Mouse (Mus musculus) R1 (cell line): ENCODE data around the gene B3galt4.
"Not testable (repeated sequence)": the region's sequence is repeated elsewhere in the genome, so short reads cannot be mapped to it uniquely, and the experiment has no call there.

Experiments used
- DNase-seq: peaks from one replicate; pipeline ENCODE4 v3.0.0-alpha.2; 2018; ENCODE audit warnings: low read depth, low spot score

Gene B3galt4

GRCm38 (mm10) chr17:33968489-33968888, 17.2 kb upstream of the B3galt4 start:
- peak; percentile 86 for DNase-seq

DNA sequence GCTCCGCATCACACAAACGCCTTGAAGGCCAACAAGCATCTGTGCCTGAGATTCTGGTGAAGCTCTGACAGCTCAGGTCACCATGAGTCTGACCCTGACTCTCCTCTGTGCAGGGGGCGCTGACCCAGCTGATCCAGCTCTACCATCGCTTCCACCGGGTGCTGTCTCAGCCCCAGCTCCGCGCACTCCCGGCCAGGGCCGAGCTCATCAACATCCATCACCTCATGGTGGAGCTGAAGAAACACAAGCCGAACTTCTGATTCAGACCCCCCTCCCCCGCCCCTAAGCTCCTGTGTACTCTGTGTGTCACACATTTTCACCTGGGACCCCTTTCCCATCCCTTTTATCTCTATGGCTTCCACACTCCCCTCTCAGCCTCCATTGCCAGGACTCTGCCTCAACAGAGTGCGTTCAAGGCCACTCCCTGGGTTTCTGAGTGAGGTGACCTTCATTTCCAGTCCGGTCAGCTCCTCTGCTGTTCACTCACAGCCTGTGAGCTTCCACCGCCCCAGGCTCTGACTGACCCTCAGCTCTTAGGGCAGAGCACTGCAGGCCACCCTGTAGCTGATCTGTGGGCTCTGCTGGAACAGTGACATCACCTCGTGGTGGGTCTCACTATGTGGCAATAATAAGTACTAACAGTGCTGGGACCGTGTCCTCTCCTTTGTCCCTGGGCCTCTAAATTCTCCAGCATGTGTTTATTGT, 14.7 kb upstream of the B3galt4 start:
- no peak for DNase-seq

- no peak for DNase-seq
Measured at GRCm38 (mm10) chr17:33965082-33965845, 14.0 kb upstream of the B3galt4 start.

GRCm38 (mm10) chr17:33962876-33963275, 11.6 kb upstream of the B3galt4 start:
- DNase-seq, result no peak

GRCm38 (mm10) chr17:33959948-33960347, 8.7 kb upstream of the B3galt4 start:
- DNase-seq, result no peak

- DNase-seq, result no peak
Measured at GRCm38 (mm10) chr17:33959135-33959534, 7.8 kb upstream of the B3galt4 start.

DNA sequence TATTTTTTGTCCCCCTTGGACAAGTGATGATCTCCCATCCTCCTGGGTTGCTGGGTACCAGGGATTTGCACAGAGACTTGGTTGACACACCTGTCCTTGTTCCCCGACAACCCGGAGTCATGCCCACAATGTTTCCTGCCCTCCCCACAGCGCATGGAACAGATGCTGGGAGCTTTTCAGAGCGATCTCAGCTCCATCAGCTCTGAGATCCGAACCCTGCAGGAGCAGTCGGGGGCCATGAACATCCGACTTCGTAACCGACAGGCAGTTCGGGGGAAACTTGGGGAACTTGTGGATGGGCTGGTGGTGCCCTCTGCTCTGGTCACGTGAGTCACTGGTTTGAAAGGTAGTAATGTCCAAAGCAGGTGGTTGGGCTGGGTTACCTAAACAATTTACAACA, 7.2 kb upstream of the B3galt4 start:
- DNase-seq, result no peak

DNA sequence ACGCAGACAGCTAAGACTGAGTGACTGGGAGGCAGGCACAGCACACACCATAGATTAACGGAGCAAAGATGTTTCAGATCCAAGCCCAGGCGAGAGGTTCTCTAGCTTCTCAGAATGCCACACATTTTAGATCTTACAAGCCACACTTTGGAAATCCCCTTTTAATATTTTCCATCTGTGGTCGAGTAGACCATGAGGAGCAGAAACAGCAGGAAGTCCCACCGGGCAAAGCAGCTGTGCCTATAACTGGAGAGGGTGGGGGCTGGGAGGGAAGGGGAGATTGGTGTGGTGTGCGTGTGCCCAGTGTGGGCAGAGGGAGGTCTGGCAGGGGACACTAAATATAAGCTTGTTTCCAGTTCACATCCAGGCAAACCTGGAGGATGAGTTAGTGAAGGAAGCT, 6.2 kb upstream of the B3galt4 start:
- DNase-seq, result no peak

DNA sequence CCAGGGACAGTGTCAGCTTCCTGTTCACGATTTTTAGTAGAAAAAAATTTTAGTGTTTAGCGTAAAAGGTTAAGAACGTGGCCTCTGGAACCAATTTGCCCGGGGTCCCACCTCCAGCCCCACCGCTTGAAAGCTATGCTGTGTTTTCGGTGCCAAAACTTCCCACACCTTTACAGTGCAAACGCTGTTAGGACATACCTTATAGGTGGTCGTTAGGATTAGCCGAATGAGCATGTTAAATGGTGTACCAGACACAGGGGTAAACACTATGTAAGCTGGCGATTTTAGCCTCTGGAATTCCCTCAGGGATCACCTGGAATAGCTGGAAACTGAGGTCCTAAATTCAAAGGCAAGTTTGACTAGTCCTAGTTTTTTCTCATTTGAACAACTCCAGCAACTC, 5.0 kb upstream of the B3galt4 start:
- no peak for DNase-seq

- peak; percentile 99 for DNase-seq
Measured at GRCm38 (mm10) chr17:33955555-33956214, 4.4 kb upstream of the B3galt4 start, which contains the start of the genes Vps52 and Rps18. Vps52 (plus strand) TSS chr17:33955812. Rps18 (minus strand) TSS chr17:33956001.

DNA sequence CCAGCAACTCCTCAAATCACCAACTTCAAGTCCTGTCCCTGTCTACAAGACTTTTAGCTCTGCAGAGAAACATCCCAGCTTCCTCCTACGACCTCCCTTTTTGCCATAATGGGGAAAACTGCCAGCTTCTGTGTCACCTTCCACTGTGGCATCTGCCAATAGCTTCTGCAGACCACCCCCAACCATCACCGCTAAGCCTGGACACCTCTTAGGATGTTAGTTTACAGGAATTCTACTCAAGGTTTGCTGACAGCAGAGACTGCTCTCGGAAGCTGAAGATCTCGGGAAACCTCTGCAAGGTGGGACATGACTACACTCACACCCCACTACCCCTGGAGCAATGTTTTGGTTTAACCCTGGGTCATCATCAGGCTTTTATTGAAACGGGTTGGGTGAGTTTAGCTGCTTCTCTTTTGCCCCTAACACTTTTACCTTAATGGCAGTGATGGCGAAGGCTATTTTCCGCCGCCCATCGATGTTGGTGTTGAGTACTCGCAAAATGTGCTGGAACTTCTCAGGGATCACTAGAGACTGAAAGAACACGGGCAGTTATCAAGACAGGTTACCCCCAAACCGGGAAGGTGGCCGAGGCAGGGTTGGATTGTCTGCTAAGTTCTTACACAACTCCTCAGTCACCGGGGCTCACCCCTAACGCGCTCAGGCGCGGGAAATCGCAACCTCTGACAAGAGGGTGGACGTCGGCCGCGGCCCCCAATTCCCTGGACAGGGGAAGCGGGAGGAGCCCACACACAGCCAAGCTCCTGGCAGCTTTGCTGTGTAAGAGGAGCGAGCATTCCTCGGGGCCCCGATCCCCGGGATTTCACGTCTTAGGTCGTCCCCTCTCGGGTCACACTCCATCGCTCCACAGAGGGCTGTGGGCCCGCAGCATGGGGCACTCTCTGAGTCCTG, 3.6 kb upstream of the B3galt4 start:
- no peak for DNase-seq

DNA sequence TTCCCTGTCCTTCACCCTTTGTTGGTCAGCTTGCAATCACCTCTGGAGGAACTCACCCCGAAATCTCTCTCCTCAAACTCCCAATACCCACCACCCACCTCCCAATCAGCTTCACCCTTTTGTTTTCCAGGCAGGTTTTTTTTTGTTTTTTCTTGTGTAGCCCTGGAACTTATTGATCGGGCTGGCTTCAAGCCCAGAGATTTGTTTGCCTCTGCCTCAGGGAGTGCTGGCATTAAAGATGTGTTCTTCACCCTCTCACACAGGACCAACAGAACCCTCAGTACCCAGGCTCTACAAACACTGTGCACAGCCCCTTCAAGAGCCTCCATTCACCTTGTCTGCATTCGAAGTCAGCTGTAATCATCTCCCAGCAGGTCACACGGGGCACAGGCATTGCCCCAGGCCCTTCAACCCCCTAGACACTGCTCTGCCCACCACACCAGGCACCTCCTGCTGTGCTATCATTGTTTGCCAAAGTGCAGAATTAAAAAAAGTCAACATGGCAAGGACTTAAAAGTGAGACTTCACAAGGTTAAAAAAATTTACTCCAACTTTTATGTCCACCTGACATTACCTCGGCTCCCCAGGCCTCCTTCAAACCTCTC, 2.8 kb upstream of the B3galt4 start:
- no peak for DNase-seq

GRCm38 (mm10) chr17:33953310-33953709, 2.0 kb upstream of the B3galt4 start:
- DNase-seq, result no peak

GRCm38 (mm10) chr17:33952879-33953278, 1.6 kb upstream of the B3galt4 start:
- no peak for DNase-seq

DNA sequence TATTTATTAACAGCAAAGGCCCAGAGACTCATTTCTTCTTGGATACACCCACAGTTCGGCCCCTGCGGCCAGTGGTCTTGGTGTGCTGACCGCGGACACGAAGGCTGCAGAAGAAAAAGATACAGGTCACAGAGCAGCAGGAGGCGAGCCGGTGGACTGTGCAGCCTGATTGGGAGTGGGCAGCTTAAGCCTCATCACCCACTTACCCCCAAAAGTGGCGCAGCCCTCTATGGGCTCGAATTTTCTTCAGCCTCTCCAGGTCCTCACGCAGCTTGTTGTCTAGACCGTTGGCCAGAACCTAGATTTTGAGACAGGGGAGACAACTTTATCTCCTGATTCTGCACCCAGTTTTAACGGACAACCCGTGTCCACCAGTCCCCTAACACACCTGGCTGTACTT, 727 bp upstream of the B3galt4 start:
- not testable (repeated sequence) for DNase-seq

DNA sequence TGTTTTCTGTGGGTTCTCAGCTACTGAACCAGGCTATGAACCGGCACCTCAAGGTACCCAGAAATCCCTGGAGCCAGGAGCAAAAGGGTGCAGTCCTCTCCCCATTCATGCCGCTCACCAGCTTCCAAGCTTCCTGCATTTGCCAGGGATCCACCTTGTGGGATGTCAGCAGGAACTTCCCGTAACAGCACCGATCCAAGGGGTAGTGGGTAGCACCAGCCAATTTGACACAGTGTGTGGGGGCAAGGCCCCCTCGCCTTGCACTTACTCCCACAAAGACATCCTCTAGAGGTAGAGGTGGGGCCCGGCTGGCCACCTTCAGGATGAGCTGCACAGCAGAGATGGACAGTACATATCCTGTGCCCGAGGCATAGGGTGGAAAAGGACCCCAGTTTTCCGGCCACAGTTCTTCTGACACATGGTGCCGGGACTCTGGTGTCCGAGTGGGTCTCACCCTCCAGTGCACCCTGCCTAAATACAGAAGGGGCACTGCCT, 1.1 kb downstream of the B3galt4 start:
- DNase-seq, result no peak

DNA sequence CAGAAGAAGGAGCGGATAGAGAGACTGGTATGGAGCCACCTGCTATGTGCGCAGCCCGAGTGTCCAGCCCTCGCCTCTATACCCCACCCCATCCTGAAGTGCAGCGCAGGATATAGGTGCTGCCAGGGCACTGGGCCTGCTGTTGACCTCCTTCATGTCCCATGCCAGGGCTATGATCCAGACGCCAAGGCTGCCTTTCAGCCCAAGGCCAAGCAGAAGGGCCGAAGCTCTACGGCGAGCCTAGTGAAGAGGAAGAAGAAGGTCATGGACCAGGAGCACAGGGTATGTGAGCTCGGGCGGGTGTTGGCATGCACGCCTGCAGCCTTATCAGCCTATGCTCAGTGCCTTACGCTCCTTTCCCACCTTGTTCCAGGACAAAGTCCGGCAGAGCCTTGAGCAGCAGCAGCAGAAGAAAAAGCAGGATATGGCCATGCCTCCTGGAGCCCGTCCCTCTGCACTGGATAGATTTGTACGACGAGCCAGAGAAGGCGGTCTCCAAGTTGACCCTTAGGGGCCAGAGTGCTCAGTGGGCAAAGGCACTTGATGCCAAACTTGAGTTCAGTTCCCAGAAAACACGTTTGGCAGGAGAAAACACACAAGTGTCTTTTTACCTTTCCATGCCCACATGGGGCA, 2.3 kb downstream of the B3galt4 start:
- no peak for DNase-seq

GRCm38 (mm10) chr17:33948090-33948904, 3.0 kb downstream of the B3galt4 start:
- DNase-seq, result no peak

DNA sequence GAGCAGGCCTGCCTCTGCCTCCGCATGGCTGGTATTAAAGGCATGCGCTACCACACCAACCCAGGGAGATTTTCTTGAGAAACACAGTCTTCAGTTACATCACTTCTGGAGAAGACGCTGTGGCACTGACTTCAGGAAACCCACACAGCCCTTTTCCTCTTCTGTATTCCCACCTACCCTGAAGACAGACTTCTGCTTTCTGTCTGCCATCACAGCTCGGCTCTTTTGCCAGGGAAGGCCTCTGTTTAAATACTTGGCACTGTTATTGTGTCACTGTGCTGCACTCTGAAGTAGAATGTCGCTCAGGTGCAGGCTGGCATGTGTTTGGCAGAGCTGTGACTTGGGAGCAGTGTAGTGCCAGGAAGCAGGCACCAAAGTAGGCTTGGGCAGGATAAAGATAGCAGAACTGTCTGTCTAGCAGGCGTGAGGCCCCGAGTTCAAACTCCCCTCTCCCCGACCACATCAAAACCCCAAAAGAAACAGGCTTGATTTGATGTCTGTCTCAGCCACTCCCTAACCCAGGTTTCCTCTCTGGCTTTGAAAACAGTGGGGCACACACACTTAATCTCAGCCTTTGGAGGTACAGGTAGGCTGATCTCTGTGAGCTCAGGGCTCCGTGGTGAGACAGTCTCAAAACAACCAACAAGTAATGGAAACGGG, 3.7 kb downstream of the B3galt4 start:
- DNase-seq, result no peak
